Mouse (Mus musculus) urinary bladder, postnatal 10 days (tissue): ENCODE results near the gene Fem1b.
A peak's percentile ranks its signal among the peaks of the same experiment; 100 is the strongest.
"Not testable (repeated sequence)": the region's sequence is repeated elsewhere in the genome, so short reads cannot be mapped to it uniquely, and the experiment has no call there.

Source experiments
- DNase-seq: peaks from one replicate; pipeline ENCODE4 v3.0.0; 2022; ENCODE audit warnings: low spot score

Fem1b gene

DNA sequence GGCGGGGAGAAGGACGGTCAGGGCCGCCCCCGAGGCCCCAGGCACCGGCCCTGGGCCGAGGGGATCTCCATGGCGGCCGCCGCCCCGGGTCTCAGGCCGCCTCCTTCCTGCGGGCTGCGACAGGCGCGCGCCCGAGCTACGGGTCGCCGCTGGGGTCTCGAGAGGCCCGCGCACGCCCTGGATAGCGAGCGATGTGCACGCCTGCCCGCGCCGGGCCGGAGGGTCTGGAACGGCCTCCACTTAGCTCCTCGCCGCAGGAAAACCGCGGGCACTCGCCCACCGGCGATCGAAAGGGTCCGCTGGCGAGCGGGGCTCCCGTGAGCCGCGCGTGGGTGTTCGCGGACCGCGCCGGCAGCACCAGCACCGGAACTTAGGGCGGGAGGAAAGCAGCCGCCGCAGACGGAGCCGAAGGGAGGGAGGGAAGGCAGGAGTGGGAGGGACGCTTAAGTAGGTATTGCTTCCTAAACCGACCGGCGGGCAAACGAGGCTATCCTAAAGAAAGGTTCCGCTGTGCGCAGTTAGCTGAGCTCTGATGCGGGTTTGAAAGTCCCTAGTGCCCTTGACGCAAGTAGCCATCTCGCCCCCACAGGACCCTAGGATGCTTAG lies at the start of gene Fem1b:
Fem1b (minus strand) TSS at position 419 of the 606 bp plus-strand sequence.
- peak; percentile 64 for DNase-seq

DNA sequence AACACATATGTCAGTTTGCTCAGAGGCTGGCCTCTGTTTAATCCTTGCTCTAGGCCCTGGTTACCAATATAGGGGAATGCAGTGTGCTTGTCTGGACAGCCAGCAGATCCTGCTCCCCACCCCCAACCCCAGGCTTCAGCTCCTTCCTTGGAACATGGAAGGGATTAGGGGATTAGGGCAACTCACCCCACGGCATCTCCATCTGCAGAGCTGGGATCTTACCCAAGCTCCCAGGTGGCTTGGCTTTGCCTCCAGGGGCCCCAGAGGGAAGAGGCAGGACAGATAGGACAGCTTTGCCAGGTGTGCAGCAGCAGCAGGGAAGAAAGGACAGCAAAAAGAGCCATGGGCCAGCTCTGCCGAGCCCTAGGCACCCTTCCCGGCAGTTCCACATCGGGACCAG lies 49.1 kb upstream of the Fem1b start:
- no peak for DNase-seq

DNA sequence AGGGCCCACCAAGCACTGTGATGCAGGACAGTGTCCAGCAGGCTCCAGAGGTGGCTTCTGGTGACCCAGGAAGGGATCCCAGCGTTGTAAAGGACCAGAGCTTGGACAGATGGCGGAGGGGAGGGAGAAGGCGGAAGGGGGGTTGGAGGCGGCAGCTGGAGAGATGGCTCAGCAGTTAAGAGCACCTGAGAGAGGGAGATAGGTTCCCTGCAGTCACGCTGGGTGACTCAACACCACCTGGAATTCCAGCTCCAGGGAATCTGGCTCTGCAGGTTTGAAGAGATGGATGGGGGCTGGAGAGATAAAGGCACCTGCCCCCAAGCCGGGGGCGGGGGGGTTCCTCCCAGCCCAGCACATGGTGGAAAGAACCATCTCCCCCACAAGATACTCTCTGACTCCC lies 48.4 kb upstream of the Fem1b start:
- DNase-seq, result not testable (repeated sequence)

GRCm38 (mm10) chr9:62858266-62859019 lies 46.7 kb upstream of the Fem1b start:
- no peak for DNase-seq

GRCm38 (mm10) chr9:62857719-62858261 lies 46.1 kb upstream of the Fem1b start, which contains the start of gene Calml4:
Gene Calml4, plus strand, starts transcription at chr9:62858080.
- peak; percentile 55 for DNase-seq

GRCm38 (mm10) chr9:62857216-62857615 lies 45.5 kb upstream of the Fem1b start:
- no peak for DNase-seq

- DNase-seq, result no peak
Measured at GRCm38 (mm10) chr9:62854483-62854882, 42.7 kb upstream of the Fem1b start.

- no peak for DNase-seq
Measured at GRCm38 (mm10) chr9:62851571-62851970, 39.8 kb upstream of the Fem1b start.

GRCm38 (mm10) chr9:62848641-62849040 lies 36.9 kb upstream of the Fem1b start:
- no peak for DNase-seq

GRCm38 (mm10) chr9:62847694-62848093 lies 36.0 kb upstream of the Fem1b start:
- peak; percentile 56 for DNase-seq

GRCm38 (mm10) chr9:62844461-62844860 lies 32.7 kb upstream of the Fem1b start:
- DNase-seq, result no peak

DNA sequence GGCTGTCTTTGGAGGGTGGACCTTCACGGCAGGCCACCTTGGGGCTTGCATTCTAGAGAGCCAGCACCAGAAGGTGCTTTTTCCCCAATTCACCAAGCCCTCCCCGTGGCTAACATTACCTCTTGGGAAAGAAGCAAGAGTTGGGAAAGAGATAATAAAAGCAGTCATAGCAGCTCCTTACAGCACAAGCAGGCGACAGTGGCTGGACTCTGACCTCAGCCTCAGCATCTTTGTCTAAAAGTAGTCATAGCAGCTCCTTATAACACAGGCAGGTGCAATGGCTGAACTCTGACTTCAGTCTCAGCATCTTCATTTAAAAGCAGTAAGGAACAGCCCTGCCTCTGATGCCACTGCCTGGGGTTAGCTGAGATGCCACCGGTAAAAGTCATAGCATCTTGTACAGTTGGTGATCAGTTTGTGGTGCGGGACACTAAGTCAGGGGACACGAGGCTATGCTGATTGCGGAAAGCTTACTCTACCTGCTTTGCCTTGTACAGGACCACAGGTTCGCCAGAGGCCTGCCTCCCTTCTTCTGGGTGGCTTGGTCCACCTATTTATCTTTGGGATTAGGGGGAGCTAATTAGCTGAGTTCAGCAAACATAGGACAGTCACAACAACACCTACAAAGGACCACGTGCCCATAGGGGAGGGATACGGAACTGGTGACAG lies 31.8 kb upstream of the Fem1b start:
- DNase-seq, result no peak

DNA sequence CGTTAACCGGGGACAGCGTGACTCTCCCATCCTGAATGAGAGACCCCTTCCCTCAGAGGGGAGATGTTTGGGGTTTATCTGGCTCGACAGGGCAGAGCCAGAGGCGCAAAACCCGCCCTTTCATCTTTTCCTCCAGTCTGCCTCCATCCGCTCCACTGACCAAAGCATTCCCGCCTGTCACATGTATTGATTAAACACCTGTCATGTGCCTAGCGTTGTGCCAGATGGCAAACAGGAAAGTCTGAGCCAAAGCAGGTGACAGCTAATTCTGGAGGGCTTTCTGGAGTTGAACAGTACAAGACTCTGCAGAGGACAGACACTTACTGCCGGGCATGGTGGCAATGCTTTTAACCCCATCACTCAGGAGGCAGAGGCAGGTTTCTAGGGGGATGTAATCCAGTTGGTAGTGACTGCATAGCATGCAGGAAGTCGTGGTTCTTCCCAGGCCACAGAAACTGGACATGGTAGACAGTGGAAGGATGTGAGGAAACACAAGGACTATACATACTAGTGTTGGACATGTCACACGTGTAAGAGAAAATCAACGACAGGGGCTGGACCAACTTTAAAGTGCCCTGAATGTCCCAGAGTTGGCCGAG lies 27.5 kb upstream of the Fem1b start:
- DNase-seq, result no peak

DNA sequence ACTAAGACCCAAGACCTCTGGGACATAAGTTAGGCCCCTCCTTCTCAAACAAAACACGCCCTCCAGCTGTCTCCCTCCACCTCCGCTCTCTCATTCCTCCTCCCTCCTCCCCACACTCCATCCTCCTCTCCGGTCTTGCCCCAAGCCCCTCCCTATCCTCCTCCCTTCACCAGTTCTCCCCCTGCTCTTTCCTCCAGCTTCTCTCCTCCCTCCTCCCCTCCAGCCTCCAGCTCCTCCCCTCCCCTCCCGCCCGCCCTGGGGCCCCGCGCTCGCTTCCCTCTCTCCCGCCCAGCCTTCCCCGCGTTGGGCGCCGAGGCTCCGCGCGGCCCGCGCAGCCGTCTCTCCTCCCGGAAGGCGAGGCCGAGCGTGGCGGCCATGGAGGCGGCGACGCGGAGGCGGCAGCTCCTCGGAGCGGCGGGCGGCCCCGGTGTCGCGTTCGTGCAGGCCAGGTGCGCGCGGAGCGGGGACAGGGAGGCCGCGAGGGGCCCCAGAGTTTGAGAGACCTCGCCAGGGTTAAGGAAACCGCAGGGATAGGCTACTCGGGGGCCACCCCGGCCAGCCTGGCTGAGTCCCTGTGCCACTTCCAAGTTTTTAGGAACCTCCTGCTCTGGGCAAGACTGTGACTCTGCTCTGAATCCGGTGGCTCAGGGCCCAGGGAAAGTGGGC lies 26.9 kb upstream of the Fem1b start, which contains the start of gene Cln6:
Cln6 (plus strand) TSS at position 280 of the 666 bp plus-strand sequence.
- DNase-seq, result no peak

GRCm38 (mm10) chr9:62838146-62838505 lies 26.4 kb upstream of the Fem1b start:
- DNase-seq, result no peak

- DNase-seq, result no peak
Measured at GRCm38 (mm10) chr9:62837611-62838010, 25.9 kb upstream of the Fem1b start.

DNA sequence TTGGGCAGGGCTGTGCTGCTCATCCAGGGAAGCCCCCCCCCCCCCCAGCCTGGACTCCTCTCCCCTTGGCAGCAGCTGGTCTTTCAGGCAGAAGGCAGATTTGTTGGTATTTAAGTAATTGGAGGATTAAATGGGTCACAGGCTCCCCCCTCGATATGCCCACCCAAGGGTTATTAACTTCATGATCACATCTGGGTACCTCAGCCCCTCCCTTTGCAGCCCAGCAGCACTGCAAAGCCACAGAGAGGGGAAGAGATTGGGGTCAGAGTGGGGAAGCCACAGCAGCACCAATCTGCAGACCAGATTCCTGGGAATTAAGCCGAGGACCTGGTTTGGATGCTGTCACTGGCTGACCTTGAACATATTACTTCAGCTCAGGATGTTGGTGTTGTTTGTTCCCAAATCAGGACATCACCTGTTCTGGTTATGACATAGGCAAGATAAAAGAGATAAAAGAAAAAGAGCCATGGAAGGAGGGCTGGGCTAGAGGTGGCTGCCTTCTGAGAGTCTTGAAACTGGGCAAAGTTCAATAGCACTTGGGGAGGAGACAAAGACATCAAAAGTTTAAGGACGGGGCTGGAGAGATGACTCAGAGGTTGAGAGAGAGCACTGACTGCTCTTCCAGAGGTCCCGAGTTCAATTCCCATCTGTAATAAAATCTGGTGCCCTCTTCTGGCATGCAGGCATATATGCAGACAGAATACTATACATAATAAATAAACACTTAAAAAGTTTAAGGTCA lies 24.1 kb upstream of the Fem1b start:
- no peak for DNase-seq

GRCm38 (mm10) chr9:62834906-62835305 lies 23.2 kb upstream of the Fem1b start:
- DNase-seq, result no peak

DNA sequence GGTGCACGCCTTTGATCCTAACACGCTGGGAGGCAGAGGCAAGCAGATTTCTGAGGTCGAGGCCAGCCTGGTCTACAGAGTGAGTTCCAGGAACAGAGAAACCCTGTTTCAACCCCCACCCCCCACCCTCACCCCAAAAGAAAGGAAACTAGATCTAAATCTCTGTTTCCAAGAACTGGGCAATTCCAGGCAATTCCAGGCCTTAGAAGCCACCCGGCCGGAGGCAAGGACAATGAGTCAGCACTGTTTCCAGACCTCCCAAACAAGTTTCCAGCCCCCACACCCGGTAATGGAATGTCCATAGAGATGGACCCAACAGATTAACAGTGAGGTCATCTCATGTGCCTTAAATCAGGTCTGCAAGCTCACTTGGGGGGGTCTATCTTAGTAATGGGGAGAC lies 18.1 kb upstream of the Fem1b start:
- no peak for DNase-seq

GRCm38 (mm10) chr9:62828662-62829086 lies 16.9 kb upstream of the Fem1b start:
- peak; percentile 90 for DNase-seq
